Mouse (Mus musculus): Measurements from ENCODE around the gene Prnd.

Gene Prnd

DNA sequence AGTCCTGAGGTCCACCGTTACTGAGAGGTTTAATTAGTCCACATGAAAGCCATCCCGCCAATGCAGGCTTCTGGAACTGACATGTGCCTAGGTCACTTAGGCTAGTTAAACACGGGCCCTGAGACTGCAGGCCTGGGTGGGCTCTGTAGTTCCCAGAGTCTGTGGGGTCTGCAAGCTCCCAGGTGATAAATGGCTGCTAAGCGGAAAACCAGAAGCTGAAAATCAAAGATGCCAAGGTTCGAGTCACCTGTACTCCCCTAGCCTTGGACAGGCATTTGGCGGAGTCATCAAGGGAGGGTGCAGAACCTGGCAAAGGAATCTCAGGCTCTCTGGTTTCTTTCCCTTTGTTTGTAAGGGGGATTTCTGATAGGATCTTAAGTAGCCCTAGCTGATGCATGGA is 9.2 kb upstream of the Prnd start:
- no peak for DNase-seq

DNA sequence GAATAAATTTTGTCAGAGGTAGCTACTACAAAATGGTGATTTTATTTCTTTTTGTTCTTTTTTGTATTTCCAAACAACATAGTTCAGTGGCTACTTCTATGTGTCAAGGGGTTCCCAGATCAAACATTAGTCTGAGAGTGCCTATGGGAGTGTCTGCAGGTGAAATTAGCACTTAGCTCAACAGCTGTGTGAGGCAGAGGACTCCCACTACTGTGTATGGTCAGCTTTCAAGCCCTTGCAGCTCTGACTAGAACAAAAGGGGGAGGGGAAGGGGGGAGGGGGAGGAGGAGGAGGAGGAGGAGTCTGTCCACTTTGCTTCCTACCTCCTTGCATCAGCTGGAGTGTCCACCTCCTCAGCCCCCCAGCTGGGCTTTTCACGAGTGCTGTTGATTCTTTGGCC is 6.3 kb upstream of the Prnd start:
- peak in 1 of 2 experiments; percentile 1 for DNase-seq

DNA sequence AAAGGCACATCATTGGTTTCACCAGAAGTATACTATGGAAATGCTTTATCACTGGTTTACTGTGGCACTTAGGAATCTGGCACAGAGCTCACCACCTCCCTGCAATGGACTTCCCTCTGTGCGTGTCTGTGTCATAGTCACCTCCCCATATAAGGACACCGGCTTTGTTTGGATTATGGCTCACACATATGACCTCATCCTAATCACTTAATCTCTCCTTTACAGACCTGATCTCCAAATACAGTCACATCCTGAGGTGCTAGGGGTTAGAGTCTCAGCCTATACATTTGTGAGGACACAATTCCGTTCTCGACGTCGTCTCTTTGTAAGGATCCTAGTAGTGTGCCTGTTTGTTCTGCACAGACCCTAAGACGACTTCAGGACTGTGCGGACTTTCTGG is 5.4 kb upstream of the Prnd start:
- peak in 1 of 2 experiments; percentile 0 for DNase-seq

DNA sequence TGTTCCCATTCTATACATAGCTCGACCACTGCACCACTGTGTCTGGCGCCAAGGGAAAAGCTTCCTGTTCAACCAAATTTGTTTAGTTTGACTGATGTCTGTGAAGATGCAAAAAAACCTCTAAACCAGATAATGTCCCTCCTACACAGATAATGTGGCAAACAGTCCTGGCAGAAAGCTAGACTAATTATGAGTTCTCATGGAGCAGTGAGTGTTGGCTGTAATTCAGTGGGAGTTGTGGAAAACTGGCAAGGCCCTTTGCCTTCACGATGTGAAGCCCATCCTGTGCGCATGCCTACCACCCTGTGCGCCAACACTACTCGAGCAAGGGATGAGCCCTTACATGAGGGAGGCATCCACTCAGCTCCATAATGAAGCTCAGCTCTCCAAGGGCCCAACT is 4.9 kb upstream of the Prnd start:
- peak in 1 of 2 experiments; percentile 7 for DNase-seq

DNA sequence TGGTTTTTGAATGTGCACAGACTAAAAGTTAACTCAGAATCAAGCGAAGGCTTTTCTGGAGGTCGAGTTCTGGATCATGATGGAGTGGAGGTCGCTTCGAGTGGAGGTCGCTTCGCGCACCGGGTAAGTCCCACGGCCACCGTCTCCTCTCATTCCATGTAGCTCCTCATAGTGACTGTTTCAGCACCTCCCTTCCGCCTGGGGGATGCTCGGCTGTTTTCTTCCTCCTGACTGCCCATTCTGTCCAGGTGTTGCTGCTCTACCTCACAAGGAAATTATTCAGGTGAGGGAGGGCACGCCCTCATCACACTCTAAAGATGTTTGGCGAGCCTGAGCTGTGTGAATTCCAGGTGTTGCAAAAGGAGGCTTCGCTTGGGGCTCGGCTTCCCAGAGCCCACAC is 4.3 kb upstream of the Prnd start:
- peak in 1 of 2 experiments; percentile 1 for DNase-seq

DNA sequence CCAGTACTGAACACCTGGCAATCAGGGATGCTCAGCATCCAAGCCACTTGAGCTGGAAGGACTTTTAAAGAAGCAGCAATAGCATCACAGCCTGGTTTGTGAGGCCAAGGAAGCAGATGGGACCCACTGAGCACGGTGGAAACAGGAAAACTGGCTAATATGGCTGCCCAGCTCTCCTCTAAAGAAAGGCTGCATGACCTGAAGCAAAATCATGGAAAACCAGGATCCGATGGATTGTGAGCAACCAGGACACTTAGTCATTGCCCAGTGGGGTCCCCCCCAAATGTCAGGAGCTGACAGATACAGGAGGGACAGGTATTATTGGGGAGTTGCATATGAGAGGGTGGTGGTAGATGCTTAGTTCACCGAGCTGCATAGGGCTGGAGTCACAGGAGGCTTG is 2.5 kb upstream of the Prnd start:
- no peak for DNase-seq

DNA sequence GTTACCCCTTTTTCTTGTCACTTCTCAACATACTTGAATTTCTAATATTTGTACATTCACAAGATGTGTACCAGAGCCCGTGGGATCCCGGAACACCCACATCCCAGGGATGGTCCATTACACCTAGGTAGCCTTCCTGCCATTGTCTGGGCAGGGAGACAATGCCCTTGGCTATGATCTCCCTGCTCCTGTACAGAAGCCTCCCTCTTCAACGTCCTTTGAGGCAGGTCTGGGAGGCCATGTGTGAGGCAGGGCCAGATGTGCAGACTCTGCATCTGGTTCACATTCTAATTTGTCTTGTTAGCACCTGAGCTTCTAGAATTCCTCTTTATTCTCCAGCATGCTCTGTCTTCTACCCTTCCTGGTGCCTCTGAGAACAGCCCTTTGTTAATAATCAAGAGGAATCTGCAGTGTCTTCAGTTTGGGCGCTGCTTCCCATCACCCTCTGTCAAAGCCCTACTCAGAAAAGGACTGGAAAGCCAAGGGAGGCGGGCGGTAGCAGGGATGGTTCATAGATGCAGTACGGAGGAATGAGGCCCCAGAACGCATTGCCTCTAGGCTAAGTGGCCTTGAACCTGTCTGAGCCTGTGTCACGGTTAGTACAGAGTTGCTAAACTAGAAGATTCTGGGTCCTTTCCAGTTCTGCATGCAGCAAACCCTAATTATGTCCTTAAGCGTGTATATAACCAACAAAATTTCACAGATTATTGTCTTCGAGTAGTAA is 1.6 kb upstream of the Prnd start:
- DNase-seq: peak in 1 of 2 experiments; percentile 1

DNA sequence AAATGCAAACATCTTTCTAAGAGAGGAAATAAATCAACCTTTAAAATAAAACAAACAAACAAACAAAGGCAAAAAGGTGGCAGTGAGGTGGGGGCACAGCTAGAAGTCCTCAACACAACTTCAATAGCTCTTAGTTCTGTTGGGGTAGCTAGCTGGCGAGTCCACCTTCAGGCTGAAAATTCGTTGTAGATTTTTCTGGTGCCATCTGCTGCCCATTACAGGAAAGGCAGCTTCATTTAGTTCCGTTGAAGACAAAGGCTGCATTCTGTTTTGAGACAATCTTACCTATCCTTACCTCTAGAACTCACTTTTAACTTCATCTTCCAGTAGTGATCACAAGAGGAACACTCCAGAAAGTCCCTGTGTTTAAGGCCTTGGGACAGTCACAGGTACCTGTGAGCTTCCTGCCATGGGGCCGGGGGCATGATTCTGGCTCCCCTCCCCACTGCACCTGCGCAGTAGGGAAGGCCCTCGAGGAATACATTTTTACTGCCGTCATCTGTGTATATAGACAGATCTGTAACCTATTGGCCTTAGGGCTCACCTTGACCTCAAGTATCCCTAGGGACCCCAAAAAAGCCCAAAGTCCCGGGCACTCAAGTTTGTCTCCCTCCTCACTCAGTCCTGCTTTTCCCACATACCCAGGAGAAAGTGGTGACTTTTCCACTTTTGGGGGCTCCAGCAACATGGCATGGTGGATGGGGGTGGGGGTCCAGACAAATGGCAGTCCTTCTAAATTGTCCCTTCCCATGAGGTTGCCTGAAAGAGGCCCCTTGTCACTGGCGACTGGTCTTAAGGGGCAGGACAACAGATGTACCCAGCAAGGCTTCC is 679 bp upstream of the Prnd start:
- DNase-seq: peak; percentile 83

DNA sequence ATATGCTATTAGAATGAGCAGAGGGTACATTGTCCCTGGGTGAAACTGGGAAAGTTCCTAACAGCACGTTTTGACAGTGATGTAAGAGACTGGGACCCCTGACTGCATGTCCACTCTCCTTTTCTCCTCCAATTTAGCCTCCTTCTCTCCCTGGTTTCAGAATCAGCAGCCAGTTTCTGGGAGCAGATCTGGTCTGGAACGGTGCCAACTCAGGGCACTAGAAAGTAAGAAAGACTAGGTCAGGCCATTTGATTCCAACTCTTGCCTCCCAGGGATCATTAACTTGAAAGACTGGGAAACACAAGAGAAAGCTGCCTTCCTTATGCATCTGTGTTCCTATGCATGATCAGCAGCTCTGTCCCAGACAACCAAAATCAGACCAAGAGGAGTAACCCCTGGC is 1.8 kb downstream of the Prnd start:
- peak in 1 of 2 experiments; percentile 57 for DNase-seq

DNA sequence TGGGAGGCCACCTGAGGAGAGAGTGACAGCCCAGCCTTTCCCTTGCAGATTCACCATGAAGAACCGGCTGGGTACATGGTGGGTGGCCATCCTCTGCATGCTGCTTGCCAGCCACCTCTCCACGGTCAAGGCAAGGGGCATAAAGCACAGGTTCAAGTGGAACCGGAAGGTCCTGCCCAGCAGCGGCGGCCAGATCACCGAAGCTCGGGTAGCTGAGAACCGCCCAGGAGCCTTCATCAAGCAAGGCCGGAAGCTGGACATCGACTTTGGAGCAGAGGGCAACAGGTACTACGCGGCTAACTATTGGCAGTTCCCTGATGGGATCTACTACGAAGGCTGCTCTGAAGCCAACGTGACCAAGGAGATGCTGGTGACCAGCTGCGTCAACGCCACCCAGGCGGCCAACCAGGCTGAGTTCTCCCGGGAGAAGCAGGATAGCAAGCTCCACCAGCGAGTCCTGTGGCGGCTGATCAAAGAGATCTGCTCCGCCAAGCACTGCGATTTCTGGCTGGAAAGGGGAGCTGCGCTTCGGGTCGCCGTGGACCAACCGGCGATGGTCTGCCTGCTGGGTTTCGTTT is 2.4 kb downstream of the Prnd start:
- DNase-seq: peak in 1 of 2 experiments; percentile 13

DNA sequence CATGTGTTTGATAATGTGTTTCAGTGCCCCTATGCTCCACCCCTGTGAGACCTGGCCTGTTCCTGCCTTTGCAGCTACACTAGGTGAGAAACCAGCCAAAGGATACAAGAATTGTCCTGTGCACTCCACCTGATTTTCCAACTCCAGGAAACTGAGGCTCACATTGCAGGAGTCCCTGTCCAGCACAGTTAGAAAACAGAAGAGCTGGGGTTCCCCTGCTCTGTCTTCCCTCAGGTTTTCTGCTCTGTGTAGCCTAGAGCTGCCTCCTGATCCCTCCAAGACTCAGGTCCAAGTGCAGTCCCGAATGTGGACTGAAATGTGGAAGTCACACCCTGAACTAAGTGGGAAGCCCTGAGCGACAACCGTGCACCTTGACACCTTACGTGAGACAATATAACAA is 3.0 kb downstream of the Prnd start:
- DNase-seq: peak in 1 of 2 experiments; percentile 1

DNA sequence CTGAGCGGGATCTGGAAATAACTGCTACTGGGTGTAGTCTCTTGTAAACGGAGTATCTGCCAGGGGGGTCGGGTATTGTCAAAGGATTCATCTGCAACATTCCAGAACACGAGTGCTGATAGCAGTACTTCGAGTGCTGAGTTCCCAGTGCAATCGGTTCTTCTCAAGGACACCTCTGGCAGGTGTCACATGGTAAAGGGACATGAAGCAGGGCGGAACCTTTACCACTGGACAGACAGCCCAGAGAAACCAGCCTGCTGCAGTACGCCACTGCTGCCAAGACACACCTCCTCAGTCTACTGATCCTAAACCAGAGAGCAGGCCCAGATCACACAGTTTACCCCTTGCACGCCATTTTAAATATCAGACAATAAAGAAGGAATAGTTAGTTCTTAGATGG is 4.2 kb downstream of the Prnd start:
- DNase-seq: no peak

DNA sequence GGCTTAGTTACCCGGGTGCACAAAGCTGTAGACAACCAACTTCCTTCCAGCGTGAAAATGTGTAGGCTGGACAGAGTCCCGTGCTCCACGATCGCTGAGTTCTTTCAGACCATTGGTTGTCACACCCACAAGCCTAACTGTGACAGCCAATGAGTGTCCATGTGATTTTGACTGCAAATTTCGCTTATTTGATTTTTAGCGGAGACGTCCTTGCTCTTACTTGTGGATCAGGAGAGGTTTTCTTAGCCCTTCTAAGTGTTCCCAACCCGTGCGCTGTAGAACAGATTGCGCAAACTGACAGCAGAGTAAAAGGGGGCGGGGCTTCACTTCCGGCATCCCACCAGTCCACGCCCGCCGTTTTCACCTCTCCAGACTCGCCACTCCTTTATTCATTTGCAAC is 4.6 kb downstream of the Prnd start:
- peak in 1 of 2 experiments; percentile 34 for DNase-seq

DNA sequence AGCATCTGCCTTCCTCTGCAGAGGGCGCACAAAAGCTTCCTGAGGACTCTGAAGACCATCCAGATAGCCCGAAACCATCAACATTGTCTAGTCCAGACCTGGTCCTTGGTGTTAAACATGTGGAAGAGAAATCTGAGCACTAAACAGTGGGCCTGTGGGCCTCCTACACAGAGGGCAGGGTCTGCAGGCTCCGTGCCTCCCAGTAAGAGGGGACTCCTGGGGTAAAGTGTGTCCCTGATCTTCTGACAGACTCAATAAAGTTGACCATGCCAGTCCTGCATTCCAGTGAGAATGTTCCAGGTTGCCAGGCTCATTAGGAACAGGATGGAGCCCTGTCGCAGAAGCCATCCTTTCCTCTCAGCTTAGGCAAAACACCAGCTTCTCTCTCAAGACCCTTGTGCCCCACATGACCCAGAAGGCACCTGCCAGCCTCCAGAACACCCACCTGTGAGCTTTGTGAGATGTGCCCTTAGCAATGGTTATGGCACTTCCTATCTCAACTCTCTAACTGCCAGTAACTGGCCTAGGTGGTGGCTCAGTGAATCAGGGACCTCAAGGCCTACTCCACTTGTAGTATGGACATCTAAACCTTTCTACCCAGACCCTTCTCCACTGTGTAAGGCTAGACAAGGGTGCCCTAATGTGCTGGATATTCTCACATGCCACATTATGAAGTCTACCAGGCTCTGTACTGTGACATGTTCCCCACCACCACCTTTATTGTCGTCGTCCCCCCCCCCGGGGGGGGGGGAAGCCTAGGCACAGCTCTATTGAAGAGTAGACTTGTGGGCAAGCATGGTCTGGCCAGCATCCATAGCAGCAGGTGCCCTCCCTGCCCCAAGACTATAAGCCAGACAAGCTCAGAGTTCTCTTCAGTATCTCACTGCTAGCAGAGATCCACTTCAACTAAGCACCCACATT is 5.9 kb downstream of the Prnd start:
- DNase-seq: no peak

DNA sequence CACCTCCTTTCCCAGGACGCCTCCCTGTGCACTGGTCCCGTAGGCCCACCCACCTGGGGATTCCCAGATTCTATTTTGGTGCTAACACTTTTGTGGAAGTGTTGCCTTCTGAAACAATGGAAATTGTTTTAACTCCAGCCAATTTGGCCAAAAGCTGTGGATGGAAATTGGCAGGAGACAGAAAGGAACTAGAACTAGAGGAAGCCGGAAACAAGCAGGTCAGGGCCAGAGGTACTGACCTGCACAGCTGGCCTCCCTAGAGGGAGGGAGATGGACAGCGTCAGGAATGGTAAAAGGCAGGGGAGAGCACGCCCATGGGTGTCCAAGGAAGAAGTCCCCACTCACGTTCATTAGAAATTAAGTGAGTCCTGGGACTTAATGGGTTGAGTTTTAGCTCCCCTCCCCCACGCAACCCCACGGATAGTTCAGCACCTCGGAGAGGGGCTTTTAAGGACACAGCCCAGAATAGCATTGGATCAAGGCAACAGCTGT is 7.1 kb downstream of the Prnd start:
- DNase-seq: no peak

DNA sequence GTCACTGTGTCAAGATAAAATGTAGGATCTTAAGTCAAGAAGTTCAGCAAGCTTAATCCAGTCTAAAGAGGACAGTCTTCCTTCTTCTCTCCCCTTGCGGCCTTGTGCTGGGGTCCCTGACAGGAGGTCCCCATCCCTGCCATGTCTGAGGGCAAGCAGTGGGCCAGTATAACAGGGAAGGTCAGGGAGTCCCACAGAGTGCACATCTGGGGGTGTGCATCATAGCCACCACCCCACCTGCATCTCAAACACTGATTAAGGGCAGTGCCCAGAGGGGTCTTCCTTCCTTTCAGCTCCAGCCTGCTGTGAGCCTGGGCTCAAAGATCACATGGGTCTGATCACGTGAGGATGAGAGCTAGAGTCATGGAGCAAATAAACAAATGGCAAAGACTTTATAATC is 11.0 kb downstream of the Prnd start:
- DNase-seq: no peak

DNA sequence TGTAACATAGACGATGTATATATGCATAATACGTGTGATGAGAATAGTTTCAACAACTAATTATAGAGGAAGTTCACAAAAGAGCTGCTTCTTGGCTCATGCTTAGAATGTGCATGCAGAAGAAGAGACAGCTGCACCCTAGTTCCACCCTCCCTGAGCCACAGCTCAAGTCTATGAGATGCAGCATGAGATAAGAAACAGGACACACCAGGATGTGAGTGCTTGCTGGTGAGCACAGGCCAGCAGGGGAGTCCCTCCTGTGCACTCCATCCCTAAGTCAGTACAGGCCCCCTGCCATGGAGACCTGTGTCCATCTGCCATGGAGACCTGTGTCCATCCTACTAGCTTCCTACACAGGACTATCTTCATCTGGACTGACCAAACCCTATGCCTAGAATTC is 19.9 kb downstream of the Prnd start:
- no peak for DNase-seq

DNA sequence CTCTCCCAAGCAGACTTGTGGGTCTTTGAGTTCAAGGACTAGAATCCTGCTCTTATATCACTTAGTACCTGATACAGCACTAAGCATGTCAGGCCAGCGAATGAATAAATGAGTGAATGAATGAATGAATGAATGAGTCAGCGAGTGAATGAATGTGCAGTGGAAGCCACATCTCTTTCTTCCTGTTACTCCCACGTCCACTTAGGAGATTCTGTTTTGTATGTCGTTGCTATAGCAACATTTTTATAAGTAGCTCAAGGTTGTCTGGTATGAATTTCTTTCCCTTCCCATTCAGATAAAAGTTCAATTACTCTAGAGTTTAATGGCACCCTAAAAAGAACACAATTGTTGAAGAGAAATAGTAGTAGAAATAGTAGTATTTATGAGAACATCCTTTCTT is 20.4 kb downstream of the Prnd start:
- no peak for DNase-seq

DNA sequence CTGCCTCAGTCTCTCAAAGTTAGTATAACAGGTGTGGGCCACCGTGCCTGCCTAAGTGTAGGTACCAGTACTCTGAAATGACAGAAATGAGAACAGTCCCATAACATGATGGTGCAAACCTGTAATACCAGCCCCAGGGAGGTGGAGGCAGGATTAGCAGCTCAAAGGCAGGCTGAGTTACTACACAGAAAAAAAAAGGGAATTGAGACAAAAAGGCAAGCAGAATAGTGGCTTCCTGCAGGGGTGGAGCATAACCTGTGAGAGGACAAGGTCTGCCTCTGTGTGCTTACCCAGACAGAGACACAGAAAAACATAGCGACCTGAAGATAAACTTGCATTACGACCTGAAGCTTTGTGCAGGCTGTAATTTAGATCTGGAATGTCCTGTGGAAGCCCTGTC is 26.0 kb downstream of the Prnd start:
- no peak for DNase-seq

DNA sequence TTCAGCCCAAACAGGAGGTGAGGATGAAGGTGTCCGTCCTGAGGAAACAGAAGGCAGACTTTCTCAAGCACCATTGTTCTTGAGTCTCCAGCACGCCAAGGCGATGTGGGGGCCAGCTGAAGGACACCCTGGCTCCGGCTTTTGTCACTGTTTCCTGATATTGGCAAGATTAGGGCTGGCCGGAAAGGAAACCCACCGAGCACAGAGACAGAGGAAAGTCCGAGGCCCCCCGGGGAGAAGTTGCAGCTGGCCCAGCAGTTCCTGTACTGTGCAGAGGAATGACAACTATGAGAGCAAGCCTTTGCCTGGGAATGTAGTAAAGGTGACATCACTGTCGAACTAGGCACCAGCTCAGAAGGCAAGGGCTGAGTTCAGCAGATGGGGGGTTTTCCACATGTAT is 30.2 kb downstream of the Prnd start:
- DNase-seq: no peak

DNA sequence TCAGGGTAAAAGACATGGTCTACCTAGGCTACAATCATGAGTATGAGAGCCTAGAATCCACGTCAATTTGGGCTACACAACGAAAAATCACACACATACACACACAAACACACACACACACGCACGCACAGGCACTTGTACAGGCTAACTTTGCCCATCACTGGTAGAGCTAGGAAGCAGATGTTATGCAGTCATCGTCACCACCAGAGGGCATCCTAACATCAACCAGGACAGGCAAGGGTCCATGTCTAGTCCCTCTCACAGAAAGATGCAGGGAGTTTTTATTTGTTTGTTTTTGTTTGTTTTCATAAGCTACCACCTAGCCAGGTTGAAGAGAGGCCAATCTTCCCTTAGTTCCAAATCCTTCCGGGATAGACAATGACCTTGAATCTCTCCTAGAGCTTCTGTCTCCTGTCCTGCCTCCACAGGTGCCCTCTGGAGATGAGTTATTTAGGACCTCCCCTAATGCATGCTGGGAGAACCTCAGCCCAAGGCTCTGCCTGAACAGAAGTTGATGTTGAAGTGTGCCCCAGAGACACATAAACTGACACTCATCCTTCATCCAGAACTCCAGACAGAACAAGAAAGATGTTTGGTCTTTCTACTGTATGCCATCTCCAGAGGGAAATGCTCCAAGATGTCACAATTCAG is 32.0 kb downstream of the Prnd start:
- DNase-seq: peak; percentile 77 to 81

DNA sequence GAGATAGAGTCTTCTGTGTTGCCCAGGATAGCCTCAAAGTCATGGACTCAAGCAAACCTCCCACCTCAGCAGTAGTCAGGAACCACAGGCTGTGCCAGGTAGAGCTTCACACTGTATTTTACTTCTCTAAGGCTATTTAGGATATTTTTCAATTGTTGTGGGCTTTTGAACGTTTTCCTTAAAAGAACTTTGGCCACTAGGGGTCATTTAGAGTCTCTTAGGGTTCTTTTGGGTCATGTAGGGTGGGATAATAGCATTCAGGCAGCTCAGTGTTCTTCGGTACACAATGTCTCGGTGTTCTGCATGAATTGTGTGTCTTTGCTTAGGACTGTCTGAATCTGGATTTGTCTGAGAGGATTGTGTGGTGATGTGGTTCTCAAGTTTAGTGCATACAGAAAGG is 37.3 kb downstream of the Prnd start:
- no peak for DNase-seq

Measured in cerebellum, postnatal 14 days (tissue).